Mouse (Mus musculus) retina, embryonic 14.5 days (tissue): Measurements from ENCODE around the gene Dapk1.
A peak's percentile ranks its signal among the peaks of the same experiment; 100 is the strongest.

Source experiments
- DNase-seq: peaks from one replicate; pipeline ENCODE4 v3.0.0-alpha.2; 2015; ENCODE audit warnings: low spot score

Gene Dapk1

DNA sequence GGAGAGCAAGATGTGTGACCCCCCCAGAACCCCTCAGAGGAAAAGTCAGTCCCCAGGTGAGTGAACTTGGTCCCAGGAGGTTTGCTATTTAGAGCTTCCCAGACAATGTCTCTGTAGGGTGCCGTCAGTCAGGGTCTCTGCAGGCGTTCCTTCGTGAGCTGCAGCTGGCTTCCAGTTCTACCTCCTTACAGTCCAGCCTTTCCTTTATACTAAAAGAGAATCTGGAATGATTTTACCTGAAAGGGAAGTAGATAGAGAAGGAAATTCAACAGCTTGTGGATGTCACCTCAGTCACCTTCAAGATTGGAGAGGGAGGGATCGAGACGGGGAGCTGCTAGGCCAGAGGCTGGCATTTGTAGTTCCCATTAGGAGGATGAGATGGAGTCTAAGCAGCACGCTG, 14.3 kb downstream of the Dapk1 start:
- no peak for DNase-seq

DNA sequence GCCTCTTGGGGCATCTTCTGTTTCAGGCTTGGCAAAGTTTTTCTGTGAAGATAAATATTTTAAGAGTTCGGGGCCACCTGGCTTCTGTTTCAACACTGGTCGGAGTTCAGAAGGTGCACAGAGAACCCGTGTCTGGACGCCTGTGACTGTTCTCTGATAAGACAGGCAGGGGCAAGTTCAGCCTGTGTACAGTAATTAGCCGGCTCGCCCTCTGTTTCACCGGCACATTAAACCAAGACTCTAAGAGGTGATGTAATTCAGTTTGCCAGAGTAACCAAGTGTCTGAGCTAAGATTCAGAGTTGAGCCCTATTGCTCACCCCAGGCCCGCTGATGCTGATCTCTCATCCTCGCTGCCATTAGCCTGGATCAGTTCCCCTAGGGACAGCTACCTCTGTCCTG, 16.5 kb downstream of the Dapk1 start:
- peak; percentile 58 for DNase-seq

DNA sequence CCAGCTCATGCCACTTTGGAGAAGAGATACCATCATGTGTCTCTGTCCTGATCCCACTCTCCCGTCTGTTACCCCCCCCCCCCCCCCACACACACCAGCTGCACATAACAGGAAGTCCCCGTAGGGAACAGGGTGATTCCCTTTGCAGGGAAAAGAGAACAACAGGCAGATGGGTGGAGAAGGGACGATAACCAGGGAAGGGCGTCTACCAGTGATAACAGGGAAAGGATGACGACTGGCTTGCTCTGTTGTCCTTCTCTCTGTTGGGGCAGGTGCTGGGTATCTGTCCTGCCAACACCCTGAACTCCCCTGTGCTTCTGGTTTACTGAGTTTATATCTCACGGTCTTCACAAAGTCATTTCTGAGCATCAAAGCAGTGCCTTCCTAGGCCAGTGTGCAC, 18.0 kb downstream of the Dapk1 start:
- no peak for DNase-seq

DNA sequence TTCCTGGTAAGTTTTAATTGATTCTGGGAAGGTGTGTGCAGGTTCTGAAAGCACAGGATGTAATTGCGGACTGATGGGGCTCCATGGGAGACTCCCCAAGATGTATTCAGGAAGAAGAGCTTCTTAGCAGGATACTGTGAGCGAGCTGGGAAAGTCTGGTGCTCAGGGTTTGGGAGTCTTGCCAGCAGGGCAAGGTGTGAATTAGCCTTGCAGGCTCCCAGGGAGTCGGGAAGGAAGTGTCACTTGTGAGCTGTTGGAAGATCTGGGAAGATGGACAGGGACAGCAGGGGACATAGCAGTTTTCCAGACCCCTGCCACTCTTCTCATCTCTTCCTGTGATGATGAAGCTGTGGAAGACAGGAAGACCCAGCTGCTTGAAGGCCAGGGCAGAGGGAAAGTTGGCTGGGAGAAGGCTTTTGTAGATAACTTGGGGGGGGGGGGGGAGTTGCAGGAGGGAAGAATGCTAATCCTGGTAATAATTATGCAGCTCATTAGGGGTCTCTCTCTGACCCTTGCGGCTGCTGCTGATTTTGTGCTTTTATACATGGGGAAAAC, 19.7 kb downstream of the Dapk1 start:
- no peak for DNase-seq

DNA sequence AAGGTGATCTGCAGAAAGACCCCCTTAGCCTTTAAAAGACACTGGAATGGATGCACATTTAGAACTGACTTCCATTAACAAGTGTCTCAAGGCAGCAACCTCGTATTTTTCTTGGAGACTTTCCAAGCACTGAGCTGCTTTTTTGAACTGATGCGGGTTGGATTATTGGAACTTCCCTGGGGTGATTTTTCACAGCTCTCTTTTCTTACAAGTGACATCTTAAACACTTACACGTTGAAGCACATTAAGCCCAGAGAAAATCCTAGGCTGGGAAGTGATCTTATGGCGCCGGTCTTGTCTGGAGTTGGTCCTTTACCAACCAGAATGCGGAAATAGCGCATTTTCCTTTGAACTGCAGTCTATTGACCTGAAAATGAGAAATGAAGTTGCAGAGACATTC, 23.8 kb downstream of the Dapk1 start:
- no peak for DNase-seq

DNA sequence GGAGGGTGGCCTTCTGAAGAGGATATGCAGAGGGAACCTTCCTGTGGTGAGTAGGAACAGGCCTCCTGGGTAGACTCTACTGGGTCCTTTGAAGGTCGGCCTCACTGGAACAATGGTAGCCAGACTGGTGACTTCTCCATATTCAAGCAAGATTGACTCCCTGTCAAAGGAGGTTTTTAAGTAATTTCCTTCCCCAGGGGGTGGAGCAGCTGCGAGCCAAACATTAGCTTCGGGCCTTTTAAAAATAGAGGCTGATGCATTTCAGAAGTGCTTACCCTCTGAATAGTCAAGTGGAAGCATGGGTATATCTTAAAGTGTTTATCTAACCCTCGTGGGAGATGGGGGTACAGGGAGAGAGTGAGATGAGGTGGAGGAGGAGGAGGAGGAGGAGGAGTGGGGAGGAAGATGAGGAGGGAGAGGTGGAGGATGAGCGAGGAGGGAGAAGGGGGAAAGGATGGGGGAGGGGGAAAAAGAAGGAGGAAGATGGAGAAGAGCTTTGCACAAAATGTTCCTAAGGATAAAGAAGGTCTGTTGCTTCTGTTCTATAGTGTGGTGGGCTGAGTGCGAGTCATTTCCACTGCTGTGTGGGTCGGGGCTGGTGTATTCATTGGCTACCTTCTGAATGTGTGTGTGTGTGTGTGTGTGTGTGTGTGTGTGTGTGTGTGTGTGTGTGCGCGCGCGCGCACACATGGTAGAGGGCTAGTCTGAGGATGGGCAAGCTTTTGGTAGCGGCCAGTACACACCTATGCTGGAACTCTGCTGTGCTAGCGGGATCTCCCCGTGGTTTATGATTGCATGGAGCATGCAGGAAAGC, 26.3 kb downstream of the Dapk1 start:
- no peak for DNase-seq

DNA sequence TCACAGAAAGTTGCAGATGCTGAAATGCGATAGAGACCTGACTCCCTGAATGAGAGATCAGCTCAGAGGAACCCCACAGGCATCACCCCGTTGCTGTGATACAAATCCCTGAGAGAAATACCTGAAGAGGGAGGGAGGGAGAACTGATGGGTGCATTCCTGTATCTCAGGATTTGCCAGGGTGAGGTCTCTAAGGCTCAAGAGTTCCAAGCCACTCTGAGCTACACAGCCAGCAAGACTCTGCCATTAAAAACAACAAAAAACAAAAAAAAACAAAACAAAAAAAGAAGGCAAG, 26.9 kb downstream of the Dapk1 start:
- no peak for DNase-seq

DNA sequence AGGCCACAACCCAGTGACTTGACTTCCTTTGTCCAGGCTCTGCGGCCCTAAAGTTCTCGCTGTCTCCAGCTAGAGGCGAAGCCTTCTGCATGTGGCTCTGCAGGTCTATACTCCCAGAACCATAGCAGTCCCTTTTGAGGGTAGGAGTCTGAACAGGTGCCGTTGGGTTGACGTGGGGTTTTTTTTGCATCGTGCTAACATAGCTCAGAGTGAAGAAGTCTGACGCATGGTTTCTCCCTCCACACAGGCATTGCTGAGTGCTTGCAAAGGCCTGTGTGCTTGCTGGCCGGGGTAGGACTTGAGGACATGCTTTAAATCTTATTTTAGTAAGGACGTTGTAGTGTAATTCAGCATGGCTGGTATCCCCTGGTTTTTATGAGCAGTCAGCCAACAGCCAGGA, 27.7 kb downstream of the Dapk1 start:
- no peak for DNase-seq

DNA sequence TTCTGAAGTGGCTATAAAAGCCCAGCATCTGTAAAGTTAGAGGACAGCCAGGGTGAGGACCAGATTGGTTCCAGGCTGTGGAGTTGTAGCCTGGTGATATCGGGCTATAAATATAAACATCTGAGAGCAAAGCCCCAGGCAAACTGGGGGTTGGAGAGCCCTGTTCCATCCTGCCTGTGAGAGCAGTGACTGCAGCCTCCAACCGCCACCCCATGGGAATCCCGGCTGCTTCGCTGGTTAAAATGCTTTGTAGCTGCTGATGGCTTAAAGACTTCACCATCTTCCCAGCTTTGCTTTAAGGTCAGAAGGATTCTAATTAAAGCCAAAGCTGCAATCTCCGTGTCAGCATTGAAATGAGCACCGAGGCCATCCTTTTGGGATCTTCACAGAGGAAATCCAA, 32.2 kb downstream of the Dapk1 start:
- DNase-seq = no peak

DNA sequence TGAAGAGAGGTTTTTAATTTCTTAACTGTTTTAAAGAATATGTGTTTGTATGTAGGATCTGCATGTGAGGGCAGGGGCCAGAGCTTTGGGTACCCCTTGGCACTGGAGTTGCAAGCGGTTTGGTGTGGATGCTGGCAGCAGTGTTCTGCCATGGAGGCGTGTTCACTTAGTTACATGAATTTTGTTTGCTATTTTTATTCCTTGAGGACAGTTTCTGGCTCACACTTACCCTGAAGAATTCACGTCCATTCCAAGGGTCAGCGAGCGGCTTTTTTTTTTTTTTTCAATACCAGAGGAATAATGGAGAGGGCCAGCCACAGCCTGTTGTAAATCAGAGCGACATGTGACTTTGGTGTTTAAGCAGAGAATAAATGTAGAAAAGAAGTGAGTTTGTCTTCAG, 33.9 kb downstream of the Dapk1 start:
- DNase-seq = no peak

DNA sequence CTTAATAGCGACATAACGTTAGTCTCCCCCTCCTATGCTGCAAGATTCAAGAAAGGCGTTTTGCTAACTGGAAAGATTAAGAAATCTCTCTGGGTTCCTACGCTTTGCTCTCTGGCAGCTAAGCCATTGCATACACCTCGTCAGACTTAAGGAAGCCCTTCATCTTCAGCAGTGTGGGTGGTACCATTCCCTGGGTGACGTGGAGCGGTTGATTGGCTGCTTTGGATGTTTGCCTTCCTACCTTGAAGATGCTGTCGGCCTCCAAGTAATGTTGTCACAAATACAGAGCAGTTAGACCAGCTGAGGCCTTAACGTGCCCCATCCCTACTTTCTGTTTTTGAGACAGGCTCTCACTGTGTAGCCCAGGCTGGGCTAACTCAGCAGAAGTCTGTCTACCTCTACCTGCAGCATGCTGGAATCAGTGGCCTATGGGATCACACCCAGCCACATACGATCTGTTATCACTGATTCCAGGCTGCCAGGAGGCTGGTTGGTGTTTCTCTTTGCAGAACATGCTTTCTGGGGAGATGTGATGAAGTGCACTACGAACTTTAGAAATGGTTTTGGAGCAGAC, 37.8 kb downstream of the Dapk1 start:
- DNase-seq = no peak

DNA sequence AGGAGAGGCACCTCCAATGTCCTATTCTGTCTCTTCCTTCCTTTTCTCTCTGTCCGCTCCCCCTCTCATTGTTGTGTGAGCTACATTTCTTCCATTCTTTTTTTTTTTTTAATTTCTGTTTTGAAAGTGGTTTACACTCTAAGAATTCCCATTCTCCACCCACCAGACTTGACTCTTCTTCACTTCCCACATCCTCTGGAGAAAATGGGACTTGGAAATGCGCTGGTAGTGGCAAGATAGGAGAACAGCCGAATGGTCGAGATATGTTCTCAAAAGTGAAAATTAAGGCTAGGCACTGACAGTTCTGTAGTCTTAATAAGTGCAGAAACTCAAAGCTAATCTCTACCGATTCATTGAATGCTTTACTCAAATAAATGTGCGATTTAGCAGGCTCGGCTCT, 38.7 kb downstream of the Dapk1 start:
- DNase-seq = no peak

DNA sequence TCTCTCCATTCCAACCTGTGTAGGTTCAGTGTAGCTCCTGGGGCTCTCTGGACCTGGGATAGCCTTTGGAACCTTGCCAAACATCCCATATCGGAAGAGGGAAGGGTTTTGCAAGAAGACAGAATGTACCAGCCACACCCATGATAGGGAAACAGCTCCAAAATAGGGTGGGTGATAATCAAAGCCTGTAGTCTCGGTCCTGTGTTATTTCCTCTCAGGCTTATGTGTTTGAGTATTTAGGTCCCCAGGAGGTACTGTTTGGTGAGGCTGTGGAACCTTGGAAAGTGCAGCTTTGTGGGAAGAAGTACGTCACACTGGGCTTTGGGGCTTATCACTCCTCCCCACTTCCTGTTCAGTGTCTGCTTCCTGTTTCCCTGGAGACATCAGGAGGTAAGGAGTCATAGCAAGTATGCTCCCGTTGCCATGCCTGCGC, 42.7 kb downstream of the Dapk1 start:
- DNase-seq = no peak

DNA sequence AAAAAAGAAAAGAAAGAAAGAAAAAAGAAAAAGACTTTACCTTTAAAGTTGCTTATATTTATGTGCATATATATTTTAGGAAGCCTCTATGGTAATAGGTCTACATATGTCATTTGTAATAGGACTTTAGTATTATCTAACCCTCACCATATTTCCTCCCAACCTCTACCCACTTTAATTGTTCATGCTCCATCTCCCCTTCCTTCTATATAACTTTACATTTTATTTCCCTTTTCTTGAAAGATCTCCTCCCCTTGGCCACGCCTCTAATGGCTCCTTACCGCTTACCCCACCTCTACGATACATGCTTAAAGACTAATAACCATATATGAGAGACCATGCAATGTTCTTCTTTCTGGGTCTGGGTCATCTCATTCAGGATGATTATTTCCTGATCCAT, 45.0 kb downstream of the Dapk1 start:
- DNase-seq = no peak

DNA sequence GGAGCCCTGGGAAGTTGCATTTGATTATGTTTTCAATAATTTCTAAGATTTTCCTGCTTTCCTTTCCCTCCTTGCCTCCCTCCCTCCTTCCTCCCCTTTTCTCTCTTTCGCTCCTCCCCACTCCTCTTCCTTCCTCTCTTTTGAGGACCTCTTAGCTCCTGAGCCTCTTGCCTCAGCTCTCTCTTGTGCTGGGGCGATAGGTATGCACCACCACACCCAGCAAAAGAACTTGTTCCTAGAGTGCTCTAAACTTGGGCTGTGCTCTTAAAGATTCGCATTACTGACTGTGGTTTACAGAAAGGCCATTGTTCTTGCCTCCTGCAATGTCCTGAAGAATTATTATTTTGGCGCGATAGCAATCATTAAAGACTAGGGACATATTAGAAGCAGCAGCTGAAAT, 46.6 kb downstream of the Dapk1 start:
- DNase-seq = no peak

DNA sequence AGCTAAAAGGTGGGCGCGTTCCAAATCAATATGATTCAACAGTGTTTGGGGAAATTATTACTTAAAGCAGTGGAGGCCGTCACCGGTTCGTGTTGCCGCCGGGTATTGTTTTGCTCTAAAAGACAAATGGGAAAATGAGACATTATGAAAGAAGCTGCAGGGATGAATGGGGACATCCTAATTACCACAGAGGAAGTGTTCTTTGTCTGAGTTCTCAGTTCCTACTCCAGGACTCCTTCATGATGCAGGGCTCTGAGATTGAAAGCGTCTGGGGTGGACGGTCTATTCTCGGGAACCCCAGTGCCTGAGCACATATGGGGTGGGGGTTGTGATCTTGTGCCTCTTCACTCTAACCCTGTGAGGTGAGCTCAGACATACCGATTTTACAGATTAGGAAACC, 48.3 kb downstream of the Dapk1 start:
- no peak for DNase-seq

DNA sequence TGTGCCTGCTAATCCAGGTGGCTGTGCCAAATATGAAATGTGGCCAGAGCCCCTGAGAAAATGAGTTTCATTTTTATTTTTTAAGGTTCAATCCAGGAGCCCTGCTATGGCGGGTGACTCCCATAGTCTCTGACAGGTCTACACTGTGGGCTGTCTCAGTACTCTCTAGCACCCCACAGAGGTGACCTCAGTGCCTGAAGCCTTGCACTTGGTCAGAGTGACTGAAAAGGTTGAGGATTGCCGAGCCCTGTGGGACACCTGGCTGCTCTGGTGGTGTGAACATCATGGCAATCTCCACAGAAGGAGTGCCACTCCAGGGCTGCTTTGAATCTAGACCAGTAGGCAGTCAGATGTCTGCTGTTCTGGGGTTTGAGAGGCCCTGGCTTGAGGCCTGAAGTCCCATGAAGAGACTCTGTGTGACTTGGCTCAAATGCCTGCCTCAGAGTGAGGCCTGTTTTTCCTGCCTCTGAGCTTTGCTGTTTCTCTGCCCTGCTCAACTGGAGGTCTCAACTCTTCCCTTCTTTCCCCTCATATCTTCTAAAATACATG, 52.3 kb downstream of the Dapk1 start:
- no peak for DNase-seq

DNA sequence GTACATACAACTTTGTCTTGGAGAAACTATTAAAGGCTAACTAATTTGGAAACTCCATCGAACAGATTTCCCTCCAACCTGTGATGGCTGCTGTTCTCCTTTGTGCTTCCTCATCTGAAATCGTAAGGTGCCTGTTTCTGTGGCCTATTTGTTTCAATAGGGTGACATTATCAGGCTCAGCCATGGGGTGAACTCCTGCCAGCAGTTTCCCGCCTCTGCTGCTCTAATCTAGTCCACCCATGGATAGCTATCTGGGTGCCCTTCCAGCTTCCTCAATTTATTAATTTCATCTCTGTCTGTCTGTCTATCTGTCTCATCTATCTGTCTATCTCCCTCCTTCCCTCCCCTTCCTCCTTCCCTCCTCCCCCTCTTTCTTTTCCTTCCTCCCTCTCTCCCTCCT, 53.5 kb downstream of the Dapk1 start:
- DNase-seq = no peak

DNA sequence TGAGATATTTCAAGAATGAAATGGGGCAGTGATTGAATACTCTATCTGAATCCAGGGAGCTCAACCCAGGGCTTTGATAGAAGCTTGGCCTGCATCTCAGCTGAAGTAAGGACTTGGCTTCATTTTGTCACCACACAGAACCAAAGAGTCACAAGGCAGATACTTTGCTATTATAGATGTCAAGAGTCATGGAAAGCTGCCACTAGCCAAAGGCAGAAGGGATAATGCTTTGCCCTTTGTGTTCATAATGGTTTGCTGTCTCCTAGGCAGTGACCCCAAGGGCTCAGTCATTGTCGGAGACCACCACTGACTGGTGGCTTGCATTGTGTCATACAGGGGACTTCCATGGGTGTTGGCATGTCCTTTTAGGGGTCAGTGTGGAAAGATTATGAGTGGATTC, 57.9 kb downstream of the Dapk1 start:
- DNase-seq = no peak

DNA sequence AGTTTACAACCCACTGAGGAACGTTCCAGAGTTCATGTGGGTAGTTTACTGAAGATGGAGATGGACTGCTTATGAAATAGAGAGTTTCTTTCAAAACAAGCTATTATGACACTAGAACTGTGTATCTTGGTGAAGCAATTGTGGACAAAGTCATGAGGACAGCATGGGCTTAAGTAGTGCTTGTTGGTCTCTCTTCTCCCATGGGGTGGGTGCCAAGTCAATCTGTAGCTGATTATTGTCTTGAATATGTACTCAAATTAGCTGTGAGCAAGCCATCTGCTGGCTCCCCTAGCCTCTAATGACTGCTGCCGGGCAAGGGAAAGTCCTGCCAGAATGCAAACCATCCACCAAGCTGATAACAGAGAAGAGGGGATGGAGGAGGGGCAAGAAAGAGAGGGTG, 58.3 kb downstream of the Dapk1 start:
- no peak for DNase-seq

DNA sequence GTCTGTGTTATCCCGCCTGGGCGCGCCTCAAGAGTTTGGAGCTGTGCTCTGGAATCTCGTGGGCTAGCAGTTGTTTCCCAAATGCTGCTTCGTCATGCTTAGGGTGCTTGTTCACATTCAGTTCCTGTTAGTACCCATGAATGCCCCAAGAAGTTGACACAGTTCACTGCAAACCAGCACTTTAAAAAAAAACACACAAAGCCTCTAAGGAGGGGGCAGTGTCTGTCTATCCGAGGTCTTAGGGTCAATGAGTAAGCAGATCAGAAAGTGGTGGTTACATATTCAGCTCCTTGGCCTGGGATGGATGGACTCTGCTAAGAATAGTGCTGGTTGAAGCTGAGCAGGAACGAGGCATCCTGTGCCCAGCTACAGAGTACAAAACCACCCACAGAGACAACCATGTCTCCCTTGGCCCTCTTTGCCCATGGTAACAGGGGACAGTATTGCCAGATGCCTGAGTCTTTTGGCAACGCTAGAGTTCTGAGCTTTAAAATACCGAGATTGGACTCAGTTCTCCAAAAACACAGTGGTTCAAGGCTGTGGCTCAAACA, 59.0 kb downstream of the Dapk1 start:
- no peak for DNase-seq

DNA sequence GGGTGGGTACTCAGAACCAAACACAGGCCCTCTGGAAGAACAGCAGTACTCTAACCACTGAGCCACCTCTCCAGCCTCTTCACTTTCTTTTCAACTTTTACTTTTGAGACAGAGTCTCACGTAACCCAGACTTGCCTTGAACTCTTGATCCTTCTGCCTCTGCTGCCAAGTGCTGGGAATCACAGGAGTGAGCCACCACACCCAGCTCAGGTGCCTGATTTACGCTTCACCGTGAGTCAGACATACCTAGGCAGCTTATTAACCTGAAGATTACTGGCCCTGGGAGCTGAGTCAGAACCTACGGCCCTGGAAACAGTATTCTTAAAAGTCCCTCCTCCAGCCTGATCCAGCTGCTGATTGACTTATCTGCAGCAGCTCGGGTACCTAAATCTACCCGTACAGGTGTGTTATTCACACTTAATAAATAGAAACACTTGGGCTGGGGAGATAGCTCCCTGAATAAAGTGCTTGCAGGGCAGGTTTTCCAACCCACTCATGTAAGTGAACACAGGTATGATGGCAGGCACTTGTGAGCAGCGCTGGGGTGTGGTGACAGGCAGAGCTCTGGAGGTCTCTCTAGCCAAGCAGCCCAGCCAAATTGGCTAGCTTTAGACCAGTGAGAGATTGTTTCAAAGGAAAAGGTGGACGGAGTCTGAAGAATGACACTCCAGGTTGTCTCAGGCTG, 60.9 kb downstream of the Dapk1 start:
- no peak for DNase-seq

DNA sequence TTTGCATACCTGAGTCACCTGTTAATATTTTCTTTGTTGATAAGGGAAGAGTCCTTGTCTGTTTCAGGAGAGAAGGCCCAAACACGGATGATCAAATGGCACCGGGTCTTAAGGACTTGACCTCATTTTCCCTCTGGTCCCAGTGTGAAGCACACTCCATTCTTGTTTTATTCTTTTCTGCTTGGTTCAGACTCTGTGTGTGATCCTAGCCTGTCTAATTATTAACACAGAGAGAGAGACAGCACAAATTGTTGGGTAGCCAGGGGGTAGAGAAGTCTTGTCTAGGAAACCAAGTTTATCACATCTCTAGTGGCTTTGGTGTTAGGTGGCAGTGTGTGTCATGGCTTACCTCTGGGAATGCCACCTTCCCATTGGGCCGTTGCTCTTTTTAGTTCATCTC, 62.3 kb downstream of the Dapk1 start:
- DNase-seq = no peak
